Mouse (Mus musculus) ES-E14 (cell line): ENCODE measurements around the gene Snrnp35. TPM values are rescaled to one million over a fixed set of nuclear protein-coding genes. Genes with fewer than 3 reads are reported as not detected.

Source experiments
- DNase-seq: peaks from one replicate; pipeline ENCODE4 v3.0.0-alpha.2; 2013; ENCODE audit warnings: low read depth, low spot score
- H3K27ac ChIP-seq: 2 replicates; pipeline ENCODE4 v1.5.1; 2012; ENCODE audit warnings: low read depth, mild to moderate bottlenecking, low read length, moderate library complexity, mixed read lengths; ENCODE audit not compliant: poor library complexity, insufficient read depth, severe bottlenecking
- H3K36me3 ChIP-seq: 2 replicates; pipeline ENCODE4 v1.6.1; 2012; ENCODE audit warnings: mild to moderate bottlenecking, low read length, moderate library complexity, mixed read lengths; ENCODE audit not compliant: control insufficient read depth, poor library complexity, insufficient read depth, severe bottlenecking
- H3K4me1 ChIP-seq, 2 experiments: fragments of 150-350 bp in 1 of 2; sonication (generic) in 1 of 2; 2 replicates each; pipeline ENCODE4 v1.6.1; 2012; ENCODE audit warnings: low read length in 2 of 2, mild to moderate bottlenecking in 1 of 2, mixed read lengths in 1 of 2; ENCODE audit not compliant: control insufficient read depth in 2 of 2, insufficient read depth in 2 of 2, poor library complexity in 1 of 2
- H3K4me3 ChIP-seq, 2 experiments: fragments of 150-350 bp in 1 of 2; sonication (generic) in 1 of 2; 2 replicates each; pipeline ENCODE4 v1.5.1; 2012; ENCODE audit warnings: low read length in 2 of 2, low read depth in 1 of 2, mild to moderate bottlenecking in 1 of 2, mixed read lengths in 1 of 2; ENCODE audit not compliant: insufficient read depth in 1 of 2, poor library complexity in 1 of 2, severe bottlenecking in 1 of 2
- H3K9ac ChIP-seq: 2 replicates; pipeline ENCODE4 v1.6.1; 2012; ENCODE audit warnings: low read depth, mild to moderate bottlenecking, low read length, mixed read lengths; ENCODE audit not compliant: poor library complexity, insufficient read depth, severe bottlenecking
- H3K9me3 ChIP-seq: fragments of 150-350 bp; sonication (generic); 2 replicates; pipeline ENCODE4 v1.6.1; 2012; ENCODE audit warnings: low read depth, mild to moderate bottlenecking, low read length; ENCODE audit not compliant: control insufficient read depth, insufficient read depth
- CHD2 ChIP-seq: IDR thresholded peaks from 2 replicates; pipeline ENCODE4 v1.6.1; 2014; ENCODE audit warnings: mild to moderate bottlenecking, low read depth, low read length, inconsistent platforms
- HCFC1 ChIP-seq: IDR thresholded peaks from 2 replicates; pipeline ENCODE4 v1.6.1; 2012; ENCODE audit warnings: low read length, inconsistent platforms, borderline replicate concordance; ENCODE audit not compliant: insufficient read depth
- MAFK ChIP-seq: IDR thresholded peaks from 2 replicates; pipeline ENCODE4 v1.6.1; 2014; ENCODE audit warnings: mild to moderate bottlenecking, low read depth, low read length, inconsistent platforms; ENCODE audit not compliant: insufficient read depth
- ZC3H11A ChIP-seq: IDR thresholded peaks from 2 replicates; pipeline ENCODE4 v1.6.1; 2012; ENCODE audit warnings: low read depth, mild to moderate bottlenecking, inconsistent platforms, low read length, borderline replicate concordance
- ZNF384 ChIP-seq: IDR thresholded peaks from 2 replicates; pipeline ENCODE4 v1.6.1; 2012; ENCODE audit warnings: low read depth, low read length, inconsistent platforms
- in situ Hi-C, 2 experiments: fragments of 600-800 bp; cut with MboI; formaldehyde crosslinking; loops; one replicate each; pipeline ENCODE4 v1.15.1; 2025; ENCODE audit warnings: low sequenced_read_pairs in 2 of 2, inconsistent platforms in 1 of 2; ENCODE audit not compliant: unreplicated experiment in 2 of 2
- total RNA-seq: library from RNA; depleted of rRNA; stranded (reverse); fragments of 300-350 nt; gene quantifications from 2 replicates; pipeline ENCODE4 v1.2.3, GENCODE M21; 2012

Gene Snrnp35
- total RNA-seq, 1 experiment, result 10.6 TPM

DNA sequence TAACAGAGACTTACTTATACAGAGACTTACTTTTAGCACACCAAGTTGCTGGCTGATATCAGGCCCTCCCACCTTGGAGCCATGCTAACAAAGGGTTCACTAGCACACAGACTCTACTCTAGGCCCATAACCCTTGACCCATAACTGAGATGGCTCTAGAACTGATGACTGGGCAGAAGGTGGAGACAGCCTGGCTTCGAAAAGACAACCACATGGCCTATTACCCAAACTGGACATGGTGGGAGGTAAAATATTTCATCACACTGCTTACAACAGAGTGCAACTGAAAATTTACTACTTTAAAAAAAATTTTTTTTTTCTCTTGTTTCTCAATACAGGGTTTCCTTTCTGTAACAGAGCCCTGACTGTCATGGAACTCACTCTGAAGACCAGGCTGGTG, 15.2 kb upstream of the Snrnp35 start:
- no peak overlapping the region for H3K9ac ChIP-seq
- H3K27ac ChIP-seq, result no peak overlapping the region
- no peak overlapping the region for H3K4me3 ChIP-seq
- TF ChIP-seq MAFK (no peak), CHD2 (no peak)
- peaks cover 6% of the 10 kb centered on the region; the same call in 1 of the 2 replicates for H3K36me3 ChIP-seq
- no peaks in the 10 kb centered on the region for H3K9me3 ChIP-seq
- in situ Hi-C loops, result no loop called here
- no peak for DNase-seq
- no peaks in the 10 kb centered on the region; a peak in 1 of 4 replicates for H3K4me1 ChIP-seq

- in situ Hi-C loops, result no loop called here
- no peak for DNase-seq
- H3K9me3 ChIP-seq, result no peaks in the 10 kb centered on the region
- H3K4me1 ChIP-seq, result no peaks in the 10 kb centered on the region; a peak in 1 of 4 replicates
- H3K27ac ChIP-seq, result no peak overlapping the region
- no peak overlapping the region for H3K4me3 ChIP-seq
- no peak overlapping the region for H3K9ac ChIP-seq
- no peak for TF ChIP-seq ZC3H11A
- TF ChIP-seq CHD2, result no peak
- TF ChIP-seq HCFC1, result no peak
- TF ChIP-seq ZNF384, result no peak
- TF ChIP-seq MAFK, result no peak
- peaks cover 6% of the 10 kb centered on the region; the same call in 1 of the 2 replicates for H3K36me3 ChIP-seq
These were observed 14.6 kb upstream of the Snrnp35 start for GRCm38 (mm10) chr5:124468365-124468764.

DNA sequence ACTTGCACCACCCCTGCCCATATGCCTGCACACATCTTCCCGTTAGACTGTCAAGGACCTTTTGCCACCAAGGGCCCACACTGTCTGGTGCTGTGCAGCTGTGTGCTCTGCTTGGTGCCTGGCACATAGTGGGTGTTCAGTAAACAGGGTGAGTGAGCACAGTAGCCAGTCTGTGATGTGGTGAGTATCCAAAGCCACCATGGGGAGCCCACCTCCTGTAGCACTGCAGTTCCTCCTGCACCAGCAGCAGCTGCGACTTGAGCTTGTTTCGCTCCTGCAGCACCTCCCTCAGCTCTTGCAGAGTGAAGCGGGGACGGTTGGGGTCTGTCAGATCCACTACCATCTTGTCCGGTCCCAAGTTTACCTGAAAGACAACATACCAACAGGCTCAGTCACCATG, 13.4 kb upstream of the Snrnp35 start:
- TF ChIP-seq CHD2 (no peak), ZC3H11A (no peak), HCFC1 (no peak), ZNF384 (no peak), MAFK (no peak)
- Histone ChIP-seq H3K9ac (no peak overlapping the region), H3K27ac (no peak overlapping the region), H3K36me3 (peaks cover 4% of the 10 kb centered on the region; the same call in 1 of the 2 replicates), H3K4me3 (no peak overlapping the region), H3K9me3 (no peaks in the 10 kb centered on the region), H3K4me1 (no peaks in the 10 kb centered on the region)
- in situ Hi-C loops, result no loop called here
- DNase-seq, result no peak

- Histone ChIP-seq H3K4me1 (no peaks in the 10 kb centered on the region), H3K36me3 (peaks cover 4% of the 10 kb centered on the region; the same call in 1 of the 2 replicates), H3K9ac (no peak overlapping the region), H3K4me3 (no peak overlapping the region), H3K9me3 (no peaks in the 10 kb centered on the region), H3K27ac (no peak overlapping the region)
- TF ChIP-seq ZC3H11A (no peak), MAFK (peak; percentile 54)
- DNase-seq, result no peak
- in situ Hi-C loops, result no loop called here
These were observed 12.3 kb upstream of the Snrnp35 start for GRCm38 (mm10) chr5:124470591-124471171.

DNA sequence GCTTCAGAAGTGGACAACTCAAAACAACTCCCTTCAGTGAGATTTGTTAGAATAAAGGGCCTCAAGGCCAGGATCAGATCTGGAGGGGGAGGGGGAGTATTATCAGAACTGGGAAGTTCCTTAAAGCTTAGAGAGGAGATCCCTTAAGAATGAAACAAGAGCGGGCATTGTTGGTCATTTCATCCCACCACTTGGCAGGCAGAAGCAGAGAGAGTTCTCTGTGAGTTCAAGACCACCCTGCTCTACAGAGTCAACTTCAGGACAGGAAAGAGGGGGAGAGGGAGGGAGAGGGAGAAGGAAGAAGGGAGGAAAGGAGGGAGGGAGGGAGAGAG, 4.1 kb upstream of the Snrnp35 start:
- Histone ChIP-seq H3K9ac (no peak overlapping the region), H3K4me3 (no peak overlapping the region), H3K27ac (no peak overlapping the region), H3K36me3 (no peaks in the 10 kb centered on the region), H3K9me3 (no peaks in the 10 kb centered on the region), H3K4me1 (0 out of 4 replicates have a peak, but pooled peaks cover 0 to 3% of the 10 kb centered on the region in 2 experiments)
- no peak for TF ChIP-seq ZC3H11A
- no peak for TF ChIP-seq ZNF384
- TF ChIP-seq CHD2, result no peak
- TF ChIP-seq HCFC1, result no peak
- TF ChIP-seq MAFK, result no peak
- DNase-seq, result no peak
- in situ Hi-C loops, result no loop called here
